Mouse (Mus musculus) T-cell, adult 66 days (primary cell): ENCODE data around the gene Tlr7. TPM values are rescaled to one million over a fixed set of nuclear protein-coding genes. Genes with fewer than 3 reads are reported as not detected.

ENCODE experiments used
- total RNA-seq, 2 experiments: library from RNA; stranded (reverse); gene quantifications; 3 replicates in 1 of 2; 4 replicates in 1 of 2; pipeline ENCODE4 v1.2.4; 2023

Gene Tlr7
- 1 to 10 TPM; 3.6 to 5.8 TPM for total RNA-seq

GRCm38 (mm10) chrX:167330399-167330798, at the start of gene Tlr7:
TSS of gene Tlr7 (minus strand) at chrX:167330558.

GRCm38 (mm10) chrX:167264086-167264485, 66.3 kb downstream of the Tlr7 start, which contains the start of gene Tlr8:
TSS of gene Tlr8 (minus strand) at chrX:167264329.

Other genes starting within 250 kb of the Tlr7 start
- 1,000 to 10,000 TPM; 4,013 to 4,038 TPM for gene Tmsb4x, start 121.2 kb downstream of the Tlr7 start, total RNA-seq
- under 1 TPM; 0.18 to 0.23 TPM for gene Tlr8, start 66.2 kb downstream of the Tlr7 start, total RNA-seq
- 10 to 100 TPM; 55.5 to 65.1 TPM for gene Prps2, start 52.2 kb upstream of the Tlr7 start, total RNA-seq